Mouse (Mus musculus) hindbrain, embryonic 11.5 days (tissue): ENCODE measurements around the gene Aire. TPM values are rescaled to one million over a fixed set of nuclear protein-coding genes. Genes with fewer than 3 reads are reported as not detected.

Source experiments
- ATAC-seq: fragments of 200-750 bp; cut with Nextera tagmentation; 2 replicates; pipeline ENCODE4 v1.8.0; 2017; ENCODE audit warnings: mild to moderate bottlenecking, moderate TSS enrichment, moderate library complexity; ENCODE audit not compliant: low FRiP score
- DNase-seq: peaks from one replicate; pipeline ENCODE4 v3.0.0-alpha.2; 2015; ENCODE audit warnings: low spot score
- H3K27ac ChIP-seq: fragments of 300-500 bp; sonication (generic); 2 replicates; pipeline ENCODE4 v1.5.1; 2014; ENCODE audit warnings: mild to moderate bottlenecking, low read depth, low read length
- H3K27me3 ChIP-seq: fragments of 300-500 bp; sonication (generic); 2 replicates; pipeline ENCODE4 v1.6.1; 2014; ENCODE audit warnings: mild to moderate bottlenecking, low read length, moderate library complexity, mixed read lengths; ENCODE audit not compliant: control insufficient read depth, insufficient read depth
- H3K36me3 ChIP-seq: fragments of 300-500 bp; sonication (generic); 2 replicates; pipeline ENCODE4 v1.6.1; 2014; ENCODE audit warnings: mild to moderate bottlenecking, low read length, moderate library complexity, mixed read lengths; ENCODE audit not compliant: control insufficient read depth, insufficient read depth
- H3K4me1 ChIP-seq: fragments of 300-500 bp; sonication (generic); replicated peaks from 2 replicates; pipeline ENCODE4 v1.6.1; 2014; ENCODE audit warnings: low read length, mixed read lengths; ENCODE audit not compliant: control insufficient read depth, insufficient read depth
- H3K4me2 ChIP-seq: fragments of 300-500 bp; sonication (generic); replicated peaks from 2 replicates; pipeline ENCODE4 v1.6.1; 2014; ENCODE audit warnings: mild to moderate bottlenecking, low read depth, low read length
- H3K4me3 ChIP-seq: fragments of 300-500 bp; sonication (generic); 2 replicates; pipeline ENCODE4 v1.5.1; 2014; ENCODE audit warnings: low read depth, low read length
- H3K9ac ChIP-seq: fragments of 300-500 bp; sonication (generic); 2 replicates; pipeline ENCODE4 v1.6.1; 2014; ENCODE audit warnings: low read depth, low read length
- H3K9me3 ChIP-seq: fragments of 300-500 bp; sonication (generic); 2 replicates; pipeline ENCODE4 v1.6.1; 2016; ENCODE audit warnings: low read length; ENCODE audit not compliant: control insufficient read depth
- WGBS: fragments of 180-500 bp; shearing (Covaris S2); extraction: QIAGEN DNeasy Blood & Tissue Kit; methylation state at CpG from one replicate; pipeline ENCODE4 v1.1.7; 2014; 5-methylcytosine and 5-hydroxymethylcytosine counted together
- polyA plus RNA-seq: library from polyadenylated mRNA; unstranded; fragments of >200 nt; fragmentation: Nextera tagmentation; extraction: Ambion mirVana; gene quantifications from 2 replicates; pipeline ENCODE4 v1.2.1, GENCODE M21; 2014

Aire gene
- polyA plus RNA-seq, result 0.11 and 0.28 TPM in 2 replicates

DNA sequence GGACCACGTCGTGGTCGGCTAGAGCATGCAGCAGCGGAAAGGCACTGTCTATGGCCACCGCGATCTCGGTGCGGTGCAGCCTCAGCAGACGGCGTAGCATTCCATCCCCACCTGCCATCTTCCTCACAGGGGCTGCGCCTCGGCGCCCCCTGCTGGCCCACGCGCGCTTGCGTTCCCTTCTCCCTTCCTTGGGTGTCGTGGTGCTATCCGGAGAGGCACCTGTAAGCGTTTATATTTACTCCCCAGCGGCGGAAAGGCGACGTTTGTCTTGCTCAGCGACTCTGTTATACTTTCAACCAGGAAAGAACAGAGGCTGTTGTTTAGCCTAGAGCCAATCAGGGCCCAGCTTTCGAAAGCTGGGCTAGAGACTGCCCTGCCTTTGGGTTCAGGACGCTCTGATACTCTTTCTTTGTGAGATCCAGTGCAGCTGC, at the start of gene Aire:
Aire (minus strand) TSS at position 205 of the 431 bp plus-strand sequence.
- Histone ChIP-seq H3K27me3 (no peaks in the 10 kb centered on the region), H3K4me1 (no peaks in the 10 kb centered on the region), H3K4me3 (no peak within 1 kb of the TSS), H3K9ac (no peak within 1 kb of the TSS), H3K27ac (no peak within 1 kb of the TSS), H3K9me3 (no peaks in the 10 kb centered on the region), H3K36me3 (no peaks in the 10 kb centered on the region), H3K4me2 (peak within 1 kb of the TSS; percentile 33)
- peak; percentile 73 for ATAC-seq
- peak; percentile 84 for DNase-seq
- WGBS, result 3% methylated on average over 27 of the region's 27 CpGs

GRCm38 (mm10) chr10:78092725-78093029, 49.3 kb upstream of the Aire start:
- Histone ChIP-seq H3K27me3 (no peaks in the 10 kb centered on the region), H3K4me3 (no peak overlapping the region), H3K4me2 (no peak overlapping the region), H3K27ac (no peak overlapping the region), H3K9me3 (no peaks in the 10 kb centered on the region), H3K9ac (no peak overlapping the region), H3K4me1 (no peaks in the 10 kb centered on the region), H3K36me3 (no peaks in the 10 kb centered on the region)
- WGBS, result 89% methylated on average over 13 of the region's 13 CpGs
- ATAC-seq (no peak), DNase-seq (no peak)

DNA sequence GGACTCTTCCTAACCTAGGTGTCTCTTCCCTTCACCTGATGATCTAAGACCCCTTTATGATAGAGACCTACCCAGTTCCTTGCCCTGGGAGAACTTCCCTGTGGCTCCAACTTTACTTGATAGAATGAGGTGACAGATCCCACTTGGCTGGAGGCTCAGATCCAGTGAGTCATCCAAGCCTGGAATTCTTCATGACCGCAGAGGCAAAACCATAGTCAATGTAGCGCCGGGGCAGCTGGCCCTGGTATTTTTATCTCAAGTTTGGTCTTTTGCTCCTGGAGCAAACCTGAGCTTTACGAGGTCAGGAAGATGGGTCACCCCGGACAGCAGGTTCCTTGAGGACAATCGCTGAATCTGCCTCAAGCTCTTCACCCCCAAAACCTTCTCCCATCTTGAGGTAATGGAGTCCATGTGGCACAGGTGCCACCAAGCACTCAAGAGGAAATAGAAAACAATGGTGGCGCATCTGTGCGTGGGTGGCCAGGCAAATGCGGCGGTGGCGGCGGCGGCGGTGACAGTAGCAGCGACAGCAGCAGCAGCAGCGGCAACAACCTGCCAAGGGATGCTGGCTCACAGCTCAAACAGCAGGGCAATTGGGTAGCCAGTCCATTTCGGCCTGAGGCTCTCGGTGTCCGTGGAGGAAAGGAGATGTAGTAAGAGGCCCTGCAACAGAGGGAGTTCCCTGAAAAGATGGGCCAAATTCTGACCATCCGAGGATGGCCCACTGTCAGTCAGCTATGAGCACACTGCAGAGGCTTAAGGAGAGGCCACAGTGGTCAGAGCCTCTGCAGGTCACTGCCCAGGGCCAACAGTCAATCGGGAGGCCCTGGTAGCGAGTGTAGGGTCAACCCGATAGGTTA, 48.7 kb upstream of the Aire start:
- H3K4me3 ChIP-seq, result no peak overlapping the region
- no peaks in the 10 kb centered on the region for H3K36me3 ChIP-seq
- H3K4me1 ChIP-seq, result no peaks in the 10 kb centered on the region
- no peak overlapping the region for H3K27ac ChIP-seq
- DNase-seq, result no peak
- no peak for ATAC-seq
- H3K4me2 ChIP-seq, result no peak overlapping the region
- 87% methylated on average over 23 of the region's 23 CpGs for WGBS
- no peaks in the 10 kb centered on the region for H3K9me3 ChIP-seq
- no peaks in the 10 kb centered on the region for H3K27me3 ChIP-seq
- no peak overlapping the region for H3K9ac ChIP-seq

DNA sequence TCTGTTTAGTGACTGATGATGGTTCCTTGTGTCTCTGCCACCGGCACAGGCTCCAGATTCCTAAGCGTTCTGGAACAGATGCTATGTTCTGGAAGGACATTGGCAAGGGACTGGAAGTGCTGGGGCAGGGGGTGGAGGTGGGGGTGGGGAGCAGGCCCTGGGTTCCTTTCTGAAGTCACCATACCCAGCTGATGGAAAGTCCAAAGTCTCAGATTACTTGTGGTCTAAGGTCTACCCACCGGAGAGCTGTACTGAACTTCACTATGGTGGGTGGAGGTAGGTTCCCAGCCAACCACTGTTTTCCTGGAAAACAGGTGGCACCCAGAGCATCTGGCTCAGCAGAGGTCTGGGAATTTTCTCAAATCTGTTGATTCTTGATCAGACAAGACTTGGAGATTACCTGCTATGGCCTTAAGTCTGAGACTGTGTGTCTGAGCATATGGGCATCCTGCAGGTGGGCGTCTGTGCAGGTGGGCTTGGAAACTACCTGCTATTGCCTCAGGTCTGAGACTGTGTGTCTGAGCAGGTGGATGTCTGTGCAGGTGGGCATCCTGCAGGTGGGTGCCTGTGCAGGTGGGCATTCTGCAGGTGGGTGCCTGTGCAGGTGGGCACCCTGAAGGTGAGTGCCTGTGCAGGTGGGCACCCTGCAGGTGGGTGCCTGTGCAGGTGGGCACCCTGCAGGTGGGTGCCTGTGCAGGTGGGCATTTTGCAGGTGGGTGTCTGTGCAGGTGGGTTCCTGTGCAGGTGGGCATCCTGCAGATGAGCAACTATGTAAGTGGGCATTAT, 47.5 kb upstream of the Aire start:
- WGBS, result 95% methylated on average over 4 of the region's 4 CpGs
- Histone ChIP-seq H3K4me2 (no peak overlapping the region), H3K36me3 (no peaks in the 10 kb centered on the region), H3K4me1 (no peaks in the 10 kb centered on the region), H3K9me3 (no peaks in the 10 kb centered on the region), H3K27me3 (no peaks in the 10 kb centered on the region), H3K27ac (no peak overlapping the region), H3K9ac (no peak overlapping the region), H3K4me3 (no peak overlapping the region)
- ATAC-seq (no peak), DNase-seq (no peak)

- H3K36me3 ChIP-seq, result no peaks in the 10 kb centered on the region
- ATAC-seq, result no peak
- 62% methylated on average over 6 of the region's 6 CpGs for WGBS
Observed at GRCm38 (mm10) chr10:78090246-78090645, 46.8 kb upstream of the Aire start.

DNA sequence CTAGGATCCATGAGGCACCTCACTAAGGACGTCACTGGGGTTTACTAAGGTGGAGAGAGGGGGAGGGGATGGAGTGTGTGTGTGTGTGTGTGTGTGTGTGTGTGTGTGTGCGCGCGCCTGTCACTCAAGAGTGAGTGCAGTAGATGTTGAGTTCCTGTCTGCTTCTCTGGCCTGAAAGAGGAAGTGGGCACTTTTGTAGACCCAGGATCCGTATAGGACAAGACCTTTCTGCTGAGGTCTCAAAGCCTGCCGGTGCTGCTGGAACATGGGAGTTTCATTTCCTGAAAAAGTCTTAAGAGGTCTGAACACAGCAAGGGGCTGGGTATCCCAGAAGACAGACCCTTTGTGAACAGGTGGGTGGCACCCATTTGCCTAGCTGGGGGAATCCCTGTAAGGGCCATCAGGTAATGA, 43.7 kb upstream of the Aire start:
- Histone ChIP-seq H3K4me1 (no peaks in the 10 kb centered on the region), H3K4me3 (no peak overlapping the region), H3K36me3 (no peaks in the 10 kb centered on the region), H3K9me3 (no peaks in the 10 kb centered on the region), H3K27ac (no peak overlapping the region), H3K9ac (no peak overlapping the region), H3K27me3 (no peaks in the 10 kb centered on the region), H3K4me2 (no peak overlapping the region)
- WGBS, result 87% methylated on average over 6 of the region's 6 CpGs
- no peak for ATAC-seq
- DNase-seq, result no peak

More at GRCm38 (mm10) chr10:78090246-78090645, 46.8 kb upstream of the Aire start:
- H3K27ac ChIP-seq, result no peak overlapping the region
- no peak overlapping the region for H3K4me3 ChIP-seq
- H3K9me3 ChIP-seq, result no peaks in the 10 kb centered on the region
- no peak for DNase-seq
- no peak overlapping the region for H3K4me2 ChIP-seq
- H3K4me1 ChIP-seq, result no peaks in the 10 kb centered on the region
- H3K9ac ChIP-seq, result no peak overlapping the region
- no peaks in the 10 kb centered on the region for H3K27me3 ChIP-seq

DNA sequence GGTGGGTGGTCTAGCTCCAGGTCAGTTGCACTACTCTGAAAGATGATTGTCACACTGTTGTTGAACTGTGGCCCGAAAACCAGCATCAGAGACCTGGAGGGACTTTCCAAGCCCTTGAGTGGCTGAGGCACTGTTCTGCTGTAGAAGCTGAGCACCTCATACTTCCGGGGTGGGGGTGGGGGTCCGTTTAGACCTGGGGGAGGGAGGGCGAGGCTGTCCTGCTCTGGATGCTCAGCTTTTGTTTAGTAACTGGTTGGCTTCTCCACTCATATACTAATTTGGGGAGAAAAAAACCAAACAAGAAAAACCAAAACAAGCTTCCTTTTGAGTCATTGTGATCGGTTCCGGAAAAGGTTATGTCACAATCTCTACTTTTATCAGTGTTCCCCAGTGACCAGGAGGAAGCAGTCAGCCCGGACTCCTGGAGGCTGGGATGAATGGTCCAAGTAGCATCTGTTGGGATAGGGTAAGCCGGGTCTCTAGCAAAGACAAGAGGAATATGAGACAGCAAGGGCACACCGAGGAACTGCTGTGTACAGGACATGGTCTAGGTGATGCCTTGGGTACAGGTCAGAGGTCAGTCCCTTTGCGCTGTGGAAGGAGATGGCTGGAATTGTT, 43.1 kb upstream of the Aire start:
- DNase-seq, result no peak
- H3K9me3 ChIP-seq, result no peaks in the 10 kb centered on the region
- H3K36me3 ChIP-seq, result no peaks in the 10 kb centered on the region
- no peak overlapping the region for H3K27ac ChIP-seq
- no peak overlapping the region for H3K4me2 ChIP-seq
- H3K4me3 ChIP-seq, result no peak overlapping the region
- H3K9ac ChIP-seq, result no peak overlapping the region
- H3K27me3 ChIP-seq, result no peaks in the 10 kb centered on the region
- no peak for ATAC-seq
- H3K4me1 ChIP-seq, result no peaks in the 10 kb centered on the region
- WGBS, result 86% methylated on average over 10 of the region's 10 CpGs

GRCm38 (mm10) chr10:78085711-78086110, 42.3 kb upstream of the Aire start:
- no peak overlapping the region for H3K4me2 ChIP-seq
- ATAC-seq, result no peak
- DNase-seq, result no peak
- H3K4me3 ChIP-seq, result no peak overlapping the region
- H3K9ac ChIP-seq, result no peak overlapping the region
- H3K36me3 ChIP-seq, result no peaks in the 10 kb centered on the region
- no peaks in the 10 kb centered on the region for H3K4me1 ChIP-seq
- no peaks in the 10 kb centered on the region for H3K9me3 ChIP-seq
- no peaks in the 10 kb centered on the region for H3K27me3 ChIP-seq
- 94% methylated on average over 6 of the region's 6 CpGs for WGBS
- H3K27ac ChIP-seq, result no peak overlapping the region
